Mouse (Mus musculus): Measurements from ENCODE around the gene Disp3. TPM values are rescaled to one million over a fixed set of nuclear protein-coding genes. Genes with fewer than 3 reads are reported as not detected.

Disp3 gene
- total RNA-seq, 2 experiments from 2014 or later: 0.13 to 0.63 TPM

DNA sequence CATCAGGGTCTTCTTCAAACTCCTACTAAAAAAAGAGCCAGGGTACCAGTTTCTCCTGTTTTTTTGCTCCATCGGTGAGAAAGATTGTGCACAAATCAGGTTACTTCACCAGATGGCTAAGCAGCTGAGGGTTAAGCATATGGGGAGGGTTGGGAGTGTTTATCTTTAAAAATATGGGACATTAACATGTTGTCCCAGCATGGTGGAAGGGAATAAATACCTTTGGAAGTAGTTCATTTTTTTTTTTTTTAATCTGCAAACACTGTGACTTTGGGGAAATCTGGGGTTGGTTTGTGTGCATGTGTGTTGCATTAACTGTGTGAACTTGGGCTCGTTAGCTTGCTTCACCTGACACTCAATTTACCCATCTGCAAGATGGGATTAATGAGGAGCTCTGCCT is 3.3 kb upstream of the Disp3 start:
- no peak for DNase-seq

DNA sequence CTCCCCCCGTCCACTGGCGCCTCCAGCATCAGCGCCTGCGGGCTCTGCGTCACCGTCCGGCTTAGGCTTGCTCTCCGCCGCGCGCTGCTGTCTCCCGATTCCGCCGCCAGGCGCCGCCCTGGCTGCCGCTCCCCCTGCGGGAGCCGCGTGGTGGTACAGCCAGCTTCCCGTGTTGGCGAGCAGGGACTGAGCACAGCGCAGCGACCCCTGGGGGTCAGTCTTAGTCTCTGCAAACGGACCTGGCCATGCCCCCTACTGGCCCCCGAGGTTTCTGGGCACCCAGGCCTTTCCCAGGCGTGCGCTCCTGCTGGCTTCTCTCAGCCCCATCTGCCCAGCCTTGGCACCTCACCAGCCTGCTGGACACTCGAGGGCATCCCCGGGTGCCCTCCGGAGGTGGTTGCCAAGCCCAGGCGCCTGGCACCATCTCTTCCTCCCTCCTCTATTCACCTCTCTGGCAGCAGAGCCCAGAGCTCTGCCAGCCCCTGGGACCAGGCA is 337 bp upstream of the Disp3 start:
- peak; percentile 88 to 90 for DNase-seq

DNA sequence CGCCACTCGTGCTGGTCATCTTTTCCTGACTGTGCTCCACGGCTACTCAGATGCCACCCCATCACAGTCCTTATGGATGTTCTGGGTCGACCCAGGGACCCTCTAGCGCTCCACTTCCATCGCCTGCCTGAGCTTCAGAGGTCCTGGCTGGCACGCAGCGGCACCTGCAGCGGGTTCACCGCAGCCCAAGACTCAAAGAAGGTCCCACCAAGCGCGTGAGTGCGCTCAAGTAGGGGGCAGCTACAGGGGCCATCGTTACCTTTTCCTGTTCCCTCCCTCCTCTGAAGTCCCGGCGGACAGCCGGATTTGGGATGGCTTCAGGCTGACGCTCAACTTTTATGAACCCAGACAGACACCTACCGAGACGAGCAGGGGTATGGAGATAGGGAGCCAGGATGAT is 724 bp downstream of the Disp3 start:
- DNase-seq: no peak

DNA sequence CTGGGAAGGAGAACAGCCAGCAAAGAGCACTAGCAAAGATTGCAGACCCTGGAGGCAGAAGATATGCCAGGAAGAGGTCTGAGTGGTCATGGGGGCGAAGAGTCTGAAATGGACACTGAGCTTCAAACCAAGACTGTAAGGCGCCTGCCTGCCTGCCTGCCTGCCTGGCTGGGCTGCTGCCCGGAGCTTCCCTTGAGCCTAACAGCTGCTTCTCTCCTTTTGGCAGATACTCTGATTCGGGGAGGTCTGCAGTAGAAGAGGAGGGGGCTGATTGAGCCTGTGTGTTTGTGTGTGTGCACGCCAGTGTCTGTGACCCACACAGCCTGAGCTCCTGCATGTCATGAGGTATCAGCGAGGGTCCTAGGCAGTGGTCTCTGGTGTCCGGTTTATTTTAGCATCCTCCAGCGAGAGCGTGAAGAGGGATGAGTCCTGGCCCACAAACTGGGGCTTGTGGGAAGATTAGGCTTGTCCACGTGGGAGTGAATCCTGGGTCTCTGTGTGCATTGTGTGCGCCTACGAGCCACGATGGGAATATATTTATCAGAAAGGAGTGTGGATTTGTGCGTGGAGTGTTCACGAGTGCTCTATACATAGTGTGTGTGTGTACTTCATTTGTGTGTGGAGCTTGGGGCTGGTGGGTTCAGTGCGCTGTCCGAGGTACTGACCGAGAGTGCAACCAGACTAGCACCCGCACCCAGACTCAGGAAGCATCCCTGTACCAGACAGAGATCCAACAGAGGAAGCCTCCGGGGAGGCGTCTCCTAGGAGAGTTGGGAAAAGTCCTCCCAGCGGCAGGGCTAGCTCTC is 1.3 kb downstream of the Disp3 start:
- DNase-seq: peak; percentile 58 to 66

DNA sequence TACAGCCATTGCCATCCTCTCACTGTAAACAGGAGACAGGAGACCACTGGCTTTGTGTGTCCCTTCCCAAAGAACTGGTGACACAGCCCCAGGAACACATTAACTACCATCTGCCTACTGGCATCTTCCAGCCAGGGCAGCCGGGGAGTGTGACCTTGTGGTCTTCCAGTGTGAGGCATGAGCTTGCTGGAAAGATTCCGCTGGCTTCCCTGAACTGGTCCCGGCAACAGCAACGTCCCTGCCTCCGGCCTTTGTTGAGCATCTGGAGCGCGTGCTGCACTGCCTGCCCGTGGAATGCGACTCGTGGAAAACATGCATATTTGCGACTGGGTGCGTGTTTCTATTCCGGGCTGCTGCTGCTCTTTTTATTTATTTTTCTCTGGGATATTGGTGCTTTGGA is 3.5 kb downstream of the Disp3 start:
- DNase-seq: no peak

DNA sequence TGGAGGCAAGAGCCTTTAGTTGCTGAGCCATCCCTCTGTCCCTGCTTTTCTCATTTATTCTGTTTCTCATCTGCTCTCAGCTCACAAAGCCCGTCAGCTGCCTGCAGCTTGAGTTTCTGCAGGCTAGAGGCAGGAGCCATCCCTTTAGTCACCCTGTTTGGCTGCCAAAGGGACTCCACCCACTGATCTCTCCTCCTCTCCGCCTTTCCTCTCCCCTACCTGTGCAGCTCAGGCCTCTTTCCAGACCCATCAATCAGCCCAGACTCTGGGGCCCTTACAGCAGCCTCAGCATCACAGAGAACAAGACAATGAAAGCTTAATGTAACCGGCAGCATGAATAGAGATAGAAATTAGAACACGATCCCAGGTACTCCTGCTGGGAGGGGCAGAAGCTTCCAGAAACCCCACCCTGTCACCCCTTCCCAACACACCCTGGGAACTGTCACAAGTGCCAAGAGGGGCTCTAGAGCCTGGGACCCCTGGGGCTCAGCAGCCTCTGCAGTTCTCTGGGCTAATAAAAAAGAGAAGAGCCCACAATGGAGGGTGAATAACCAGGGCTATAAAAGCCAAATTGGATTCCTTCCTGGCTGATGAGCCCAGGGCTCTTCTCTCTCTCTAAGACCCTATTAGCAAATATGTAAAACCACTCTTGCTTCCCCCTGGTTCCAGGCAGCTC is 10.8 kb downstream of the Disp3 start:
- no peak for DNase-seq

DNA sequence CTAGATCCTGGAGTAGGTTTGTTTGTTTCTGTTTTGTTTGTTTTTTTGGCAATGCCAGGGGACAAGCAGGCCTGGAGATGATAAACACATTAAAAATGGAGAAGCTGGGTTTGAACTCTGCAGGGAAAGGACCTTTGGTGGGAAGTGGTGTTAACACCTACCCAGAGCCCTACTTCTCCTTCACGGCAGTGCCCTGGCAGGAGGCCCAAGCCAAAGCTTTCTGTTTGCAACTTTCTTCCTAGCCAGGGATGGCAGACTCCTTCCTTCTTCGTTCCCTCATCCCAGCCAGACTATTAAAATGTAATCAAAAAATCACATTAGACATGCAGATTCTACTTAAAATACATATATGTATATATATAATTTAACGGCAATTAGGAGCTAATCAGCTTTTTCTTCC is 13.1 kb downstream of the Disp3 start:
- no peak for DNase-seq

DNA sequence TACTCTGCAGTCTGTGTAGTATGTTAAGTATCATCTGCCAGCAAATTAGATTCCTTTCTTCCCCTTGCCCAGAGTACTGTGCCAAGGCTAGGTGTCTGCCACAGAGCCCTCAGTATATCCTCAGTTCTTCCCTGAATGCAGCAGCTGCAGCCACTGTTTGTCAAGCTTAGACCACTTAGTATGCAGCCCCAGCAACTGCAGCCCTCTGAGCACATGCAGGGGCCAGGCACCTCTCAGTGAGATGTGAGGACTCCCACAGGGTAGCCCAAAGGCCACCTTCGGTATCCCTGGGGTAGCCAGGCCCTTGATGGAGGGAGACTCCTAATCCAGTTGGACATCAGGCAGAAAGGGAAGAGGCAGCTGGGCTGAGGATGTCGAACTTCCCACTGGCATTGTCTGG is 14.5 kb downstream of the Disp3 start:
- DNase-seq: no peak

DNA sequence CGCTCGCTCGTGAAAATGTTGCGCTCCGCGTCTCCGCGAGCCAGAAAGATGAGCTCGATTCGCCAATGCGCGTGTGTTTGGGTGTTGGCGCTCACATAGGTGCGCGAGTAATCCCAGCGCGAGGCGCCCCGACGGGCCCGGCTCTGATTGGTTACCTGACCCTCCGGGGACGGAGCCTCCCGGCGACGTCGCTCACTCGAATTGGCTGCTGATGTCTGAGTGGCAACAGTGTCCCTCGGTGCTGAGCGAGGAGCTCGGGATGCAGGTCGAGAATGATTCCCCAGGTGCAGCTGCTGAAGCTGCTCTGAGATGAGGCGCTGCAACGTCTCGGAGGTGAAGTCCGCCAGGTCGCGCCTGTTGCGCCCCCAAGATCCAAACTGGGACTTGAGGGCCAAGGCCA is 16.1 kb downstream of the Disp3 start:
- no peak for DNase-seq

DNA sequence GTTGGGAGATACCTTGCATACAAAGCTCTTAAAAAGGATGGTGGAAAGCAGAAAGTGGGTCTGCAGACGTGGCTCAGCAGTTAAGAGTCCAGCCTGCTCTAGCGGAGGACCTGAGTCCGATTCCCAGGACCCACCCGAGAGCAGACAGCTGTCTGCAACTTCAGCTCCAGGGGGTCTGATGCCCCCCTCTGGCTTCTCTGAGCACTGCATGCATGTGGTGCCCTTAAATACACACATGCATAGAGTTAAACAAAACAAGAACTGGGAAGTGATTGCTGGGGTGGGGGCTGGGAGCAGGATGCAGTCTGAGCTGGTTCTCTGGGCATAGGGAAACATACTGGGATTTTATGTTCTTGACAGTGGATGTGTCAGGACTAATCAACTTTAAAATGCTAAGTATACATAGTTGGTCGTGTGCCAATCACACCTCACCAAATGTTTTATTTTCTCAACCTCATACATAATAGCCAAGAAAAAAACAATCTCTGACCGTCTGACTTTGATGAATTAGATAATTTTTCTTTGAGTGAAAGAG is 20.7 kb downstream of the Disp3 start:
- no peak for DNase-seq

DNA sequence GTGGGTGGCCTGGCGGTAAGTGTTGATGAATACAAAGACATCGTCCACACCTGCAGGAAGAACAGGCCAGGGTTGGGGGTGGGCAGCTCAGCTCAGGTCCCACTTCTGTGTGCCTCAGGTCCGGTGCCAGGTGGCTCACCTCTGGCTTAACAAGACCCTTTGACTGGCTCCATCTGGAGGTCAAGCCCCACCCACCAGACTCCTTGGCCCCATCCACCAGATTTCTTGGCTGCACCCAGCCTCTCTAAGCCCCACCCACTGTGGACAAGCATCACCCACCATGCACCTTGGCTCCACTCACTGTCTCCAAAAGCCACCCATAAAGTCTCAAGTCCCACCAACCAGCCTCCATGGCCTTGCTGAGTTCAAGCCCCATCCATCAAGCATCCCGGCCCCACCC is 27.8 kb downstream of the Disp3 start:
- no peak for DNase-seq

DNA sequence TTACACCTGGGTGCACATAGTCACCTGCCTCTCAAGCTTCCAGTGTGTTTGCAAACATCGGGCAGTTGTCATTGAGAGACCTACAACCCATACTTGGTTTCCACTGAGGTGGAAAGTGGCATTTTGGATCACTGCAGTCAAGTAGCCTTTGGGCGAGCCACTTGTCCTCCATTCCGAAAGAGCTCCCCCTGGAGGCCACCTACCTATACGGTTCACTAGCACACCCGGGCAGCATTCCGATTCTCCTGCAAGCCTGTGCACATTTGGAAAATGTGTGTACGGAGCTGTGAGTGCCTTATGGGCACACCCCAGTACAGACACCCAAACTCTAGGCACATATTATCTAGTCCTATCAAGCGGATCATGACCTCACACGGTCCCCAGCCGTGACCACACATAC is 38.4 kb downstream of the Disp3 start:
- DNase-seq: peak; percentile 21 to 44

DNA sequence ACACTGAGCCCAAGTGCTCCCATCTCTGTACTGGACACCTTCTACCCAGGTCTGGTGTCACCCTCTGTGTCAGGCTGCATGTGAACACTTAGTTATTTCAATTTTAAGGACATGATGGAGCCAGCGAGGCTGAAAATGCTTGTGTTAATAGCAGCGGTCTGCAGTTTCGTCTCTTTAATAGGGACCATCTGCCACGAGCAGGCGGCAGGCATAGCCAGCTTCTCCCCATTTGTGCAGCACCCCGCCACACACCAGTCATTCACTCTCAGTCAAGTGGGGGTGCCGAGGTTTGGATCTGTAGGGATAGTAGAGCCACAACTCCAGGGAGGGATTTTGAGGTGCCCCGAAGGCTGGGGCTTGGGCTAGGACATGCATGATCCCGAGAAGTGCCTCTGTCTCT is 47.4 kb downstream of the Disp3 start:
- no peak for DNase-seq

DNA sequence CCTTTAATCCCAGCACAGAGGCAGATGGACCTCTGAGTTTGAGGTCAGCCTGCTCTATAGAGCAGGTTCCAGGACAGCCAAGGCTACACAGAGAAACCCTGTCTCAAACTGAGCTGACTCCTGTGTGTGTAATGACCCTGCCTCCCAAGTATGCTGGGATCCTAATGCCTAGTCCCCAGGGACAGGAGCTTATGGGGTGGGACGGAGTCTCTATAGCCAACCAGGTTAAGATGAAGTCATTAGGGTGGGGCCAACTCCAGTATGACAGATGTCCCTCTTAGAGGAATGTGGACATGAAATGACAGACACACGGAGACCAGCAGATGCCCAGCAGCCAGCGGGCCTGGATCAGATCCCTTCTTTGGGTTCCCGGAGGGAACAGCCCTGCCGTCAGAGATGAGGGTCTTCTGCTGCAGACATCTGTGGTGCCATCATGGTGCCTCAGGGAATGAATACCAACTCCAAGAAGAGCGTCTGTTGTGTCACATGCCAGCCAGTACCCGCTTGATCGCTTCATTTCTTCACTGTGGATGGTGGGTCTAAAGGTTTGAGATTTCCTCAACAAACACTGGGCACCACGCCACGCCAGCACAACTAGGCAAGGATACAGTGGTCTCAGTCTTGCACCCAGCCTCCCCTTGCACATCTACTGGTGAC is 48.2 kb downstream of the Disp3 start:
- no peak for DNase-seq

DNA sequence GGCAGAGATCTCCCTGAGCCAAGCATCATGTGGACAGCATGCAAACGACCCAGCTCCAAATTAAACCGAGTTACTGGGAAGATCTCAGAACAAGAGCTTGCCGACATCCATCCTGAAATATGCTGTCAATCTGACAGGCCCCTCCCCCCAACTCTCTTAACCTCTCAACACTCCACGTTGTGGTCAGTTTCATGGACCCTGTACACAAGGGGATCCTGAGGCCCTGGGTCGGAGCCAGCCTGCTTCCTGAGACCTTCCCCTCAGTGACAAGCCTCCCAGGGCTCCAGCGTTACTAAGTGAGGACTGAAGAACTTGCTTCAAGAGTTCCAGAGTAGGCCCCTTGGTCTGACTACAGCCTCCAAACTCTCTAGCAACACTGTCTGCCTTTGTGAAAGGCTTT is 48.8 kb downstream of the Disp3 start:
- DNase-seq: no peak

DNA sequence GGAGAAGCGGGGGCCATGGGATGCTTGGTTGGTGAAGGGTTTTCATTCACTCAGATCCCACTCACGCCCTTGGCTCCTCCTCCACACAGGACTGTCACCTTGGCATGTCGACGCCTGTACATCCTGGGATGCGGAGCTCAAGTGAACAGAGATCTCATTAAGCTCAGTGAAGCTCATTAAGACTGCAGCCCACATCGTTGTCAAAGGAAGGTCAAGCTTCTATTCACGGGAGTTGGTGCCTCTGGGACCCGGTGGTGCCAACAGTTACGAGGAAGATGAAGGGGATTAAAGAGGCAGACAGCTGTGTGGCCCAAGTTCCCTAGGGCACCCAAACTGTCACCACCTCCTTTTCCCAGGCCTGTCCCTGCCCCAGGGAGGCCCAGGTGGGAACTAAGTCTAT is 49.5 kb downstream of the Disp3 start:
- no peak for DNase-seq

DNA sequence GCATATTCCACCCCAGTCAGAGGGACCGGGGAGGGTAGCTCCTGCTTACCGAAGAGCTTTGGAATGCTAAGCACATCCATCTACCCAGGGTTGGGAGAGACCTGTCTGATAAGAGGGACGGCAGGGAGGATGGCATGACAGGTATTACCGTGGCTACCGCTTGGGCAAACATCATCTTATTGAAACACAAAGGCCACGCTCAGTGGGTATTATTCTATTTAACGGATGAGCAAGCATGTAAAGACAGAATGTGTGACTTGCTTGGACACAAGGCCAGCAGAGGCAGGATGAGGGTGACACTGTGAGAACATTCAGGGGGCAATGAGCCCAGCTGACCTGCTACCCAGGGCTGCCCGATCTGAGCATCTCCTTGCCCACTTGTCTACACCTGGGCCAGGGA is 51.1 kb downstream of the Disp3 start:
- DNase-seq: no peak

DNA sequence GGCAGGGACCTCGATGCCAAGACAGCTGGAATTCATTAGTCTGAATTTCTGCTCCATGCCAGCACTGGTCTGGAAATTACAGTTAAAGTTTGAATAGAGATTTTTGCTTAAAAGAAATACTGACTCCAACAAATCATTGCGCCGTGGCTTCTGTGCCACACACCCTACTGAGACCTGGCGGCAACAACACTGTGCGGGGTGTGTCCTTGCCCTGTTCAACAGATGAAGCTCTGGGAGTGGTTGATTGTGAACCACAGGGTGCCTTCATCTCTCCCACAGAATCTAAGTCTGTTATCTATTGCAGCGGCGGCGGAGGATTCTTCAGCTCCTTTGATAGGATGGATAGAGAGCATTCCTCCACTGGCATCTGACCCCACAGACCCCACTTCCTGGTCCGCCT is 54.7 kb downstream of the Disp3 start:
- no peak for DNase-seq

DNA sequence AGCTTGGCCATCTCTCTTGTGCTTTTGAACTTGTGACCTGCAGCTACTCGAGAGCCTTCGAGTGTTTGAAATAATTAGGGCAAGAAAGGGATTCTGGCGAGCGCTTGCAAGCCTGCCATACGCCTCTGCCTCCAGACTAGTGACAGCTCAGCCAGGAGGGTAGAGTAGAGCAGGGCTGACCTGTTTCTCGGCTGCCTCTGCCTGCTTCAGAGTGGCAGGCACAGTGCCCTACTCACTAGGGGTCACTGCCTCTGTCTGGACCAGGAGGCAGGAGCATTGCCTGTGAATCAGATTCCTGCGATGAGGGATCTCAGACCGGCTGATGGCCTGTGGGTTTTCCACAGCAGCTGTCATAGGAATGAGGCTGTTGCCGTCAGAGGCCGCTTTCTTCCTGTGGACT is 55.1 kb downstream of the Disp3 start:
- no peak for DNase-seq

DNA sequence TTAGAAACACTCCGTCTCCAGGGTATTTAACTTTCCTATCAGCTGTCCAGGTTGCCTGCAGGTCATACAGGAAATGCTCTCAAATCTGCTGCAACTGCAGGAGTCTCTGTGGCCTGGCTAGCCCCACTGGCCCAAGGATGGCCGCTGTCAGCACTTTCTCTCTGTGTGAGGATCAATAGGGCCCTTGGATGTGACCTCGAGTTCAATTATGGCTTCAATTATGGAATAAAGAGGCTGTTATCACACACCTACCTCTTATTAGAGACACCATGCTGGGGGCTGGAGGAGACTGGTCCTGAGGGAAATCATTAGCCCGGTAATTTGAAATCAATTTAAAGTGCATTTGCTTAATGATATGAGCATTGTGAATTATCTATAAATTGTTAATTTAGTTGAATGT is 55.6 kb downstream of the Disp3 start:
- no peak for DNase-seq

DNA sequence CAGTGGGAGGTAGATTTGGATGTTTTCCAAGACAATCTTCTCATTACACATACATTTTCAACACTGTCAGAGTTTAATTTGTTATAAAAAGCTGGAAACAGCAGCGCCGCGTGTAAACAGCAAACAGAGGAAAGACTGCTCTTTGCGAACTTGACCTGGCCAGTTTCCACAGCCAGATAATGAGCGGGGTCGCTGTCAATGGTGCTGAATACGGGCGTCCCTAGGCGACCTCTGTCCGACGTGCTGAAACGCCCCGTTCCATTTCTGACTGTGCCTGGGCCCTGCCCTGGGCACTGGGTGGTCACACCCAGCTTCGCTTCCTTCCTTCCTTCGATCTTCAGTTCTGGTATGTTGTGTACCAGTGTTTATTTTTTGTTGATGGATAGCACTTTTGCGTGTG is 58.1 kb downstream of the Disp3 start:
- peak; percentile 77 for DNase-seq

DNA sequence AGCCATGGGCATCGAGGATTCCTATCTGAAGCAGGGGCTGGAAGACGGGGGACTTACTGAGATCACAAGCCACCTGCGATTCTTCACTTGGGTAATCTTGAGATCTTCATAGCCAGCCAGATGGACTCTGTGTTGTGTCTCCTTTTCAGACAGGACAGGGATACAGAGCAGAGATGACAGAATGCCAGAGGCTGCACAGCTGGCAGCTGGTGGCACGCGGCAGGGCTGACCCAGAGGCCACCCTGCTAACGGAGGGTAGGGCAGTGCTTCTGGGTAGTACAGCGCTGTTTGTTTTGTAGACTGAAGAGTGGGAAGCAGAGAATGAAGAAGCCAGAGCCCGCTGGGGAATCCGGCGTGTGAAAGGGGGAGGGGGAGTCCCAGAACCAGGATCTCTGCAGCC is 64.8 kb downstream of the Disp3 start:
- no peak for DNase-seq

DNA sequence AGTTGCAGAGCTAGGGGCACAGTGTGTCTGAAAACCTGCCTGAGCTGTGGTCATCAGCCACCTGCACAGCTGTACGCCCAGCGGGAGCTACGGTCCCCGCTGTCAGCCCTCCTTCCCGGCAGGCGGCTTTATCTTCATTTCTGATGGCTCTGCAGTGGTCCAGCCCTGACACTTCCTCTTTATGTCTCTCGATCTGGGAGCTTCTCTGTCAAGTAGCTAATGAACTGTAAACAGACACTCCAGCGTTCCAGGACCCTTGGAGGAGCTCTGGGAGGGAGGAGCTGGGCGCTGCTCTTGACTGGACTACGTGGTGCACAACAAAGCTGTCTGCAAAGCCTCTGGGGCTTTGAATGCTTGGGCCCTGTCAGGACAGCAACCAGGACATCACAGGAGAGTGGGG is 67.1 kb downstream of the Disp3 start:
- DNase-seq: no peak

All from adrenal gland, postnatal 36 days (tissue).